Mouse (Mus musculus) lung, adult 2 months (tissue): ENCODE measurements around the gene Plekhg6.

ENCODE experiments used
- CTCF ChIP-seq: fragments of 200-500 bp; IDR thresholded peaks from 2 replicates; pipeline ENCODE4 v1.5.1; 2011; ENCODE audit warnings: mild to moderate bottlenecking, low read length, control low read depth; ENCODE audit not compliant: insufficient read depth
- POLR2A ChIP-seq: fragments of 200-500 bp; IDR thresholded peaks from 2 replicates; pipeline ENCODE4 v1.6.1; 2011; ENCODE audit warnings: low read depth, mild to moderate bottlenecking, control low read depth, low read length, borderline replicate concordance; ENCODE audit errors: extremely low read depth

- TF ChIP-seq CTCF (no peak), POLR2A (peak; percentile 19; the same call in 1 of the 2 replicates)
These were observed 30.2 kb downstream of the Plekhg6 start for GRCm38 (mm10) chr6:125350231-125350994.
